Mouse (Mus musculus) cerebellum, adult (tissue): ENCODE results near the gene Cdc20.

Experiments
- ATAC-seq: cut with Nextera tagmentation; 2 replicates; pipeline ENCODE4 v1.9.2; 2017; ENCODE audit warnings: mild to moderate bottlenecking, moderate library complexity, mixed read lengths; ENCODE audit not compliant: insufficient number of reproducible peaks, low FRiP score, low TSS enrichment

Gene Cdc20

DNA sequence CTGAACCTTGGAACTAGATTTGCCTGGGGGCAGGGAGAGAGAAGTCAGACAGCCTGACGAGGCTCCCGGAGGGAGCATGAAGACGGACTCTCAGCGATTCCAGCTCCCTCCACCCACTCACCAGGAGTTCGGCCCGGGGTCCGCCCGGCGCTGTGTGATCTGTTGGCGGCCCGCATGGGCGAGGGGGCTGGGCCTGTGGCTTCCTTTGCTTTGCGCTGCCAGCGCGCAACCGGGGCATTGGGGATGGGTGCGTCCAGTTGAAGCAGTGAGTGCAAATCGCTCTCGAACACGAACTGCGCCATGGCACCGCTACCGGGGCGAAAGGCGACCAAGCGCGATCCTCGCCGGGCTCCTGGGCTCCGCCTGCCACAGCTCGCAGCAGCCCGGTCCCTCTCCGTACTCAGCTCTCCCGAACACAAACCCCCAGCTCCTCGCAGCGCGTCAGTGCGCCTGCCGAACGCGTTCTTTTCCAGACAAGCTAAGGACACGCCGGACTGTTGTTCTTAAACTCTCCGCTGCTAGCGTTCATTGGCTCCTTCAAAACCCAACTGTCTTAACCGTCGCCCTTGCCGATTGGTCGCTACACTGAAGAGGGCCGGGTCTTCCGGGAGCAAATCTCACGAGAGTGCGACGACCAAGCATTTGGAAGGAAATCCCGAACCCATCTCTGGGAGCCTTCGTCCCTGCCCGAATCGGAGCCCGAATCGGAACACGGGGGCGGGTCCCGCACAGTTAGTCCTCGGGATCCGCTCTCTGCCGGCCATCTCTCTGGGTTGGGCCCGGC is at the start of gene Cdc20:
Gene Cdc20 (minus strand): TSS at position 533 of the 784 bp plus-strand sequence.
- peak; percentile 95 for ATAC-seq

DNA sequence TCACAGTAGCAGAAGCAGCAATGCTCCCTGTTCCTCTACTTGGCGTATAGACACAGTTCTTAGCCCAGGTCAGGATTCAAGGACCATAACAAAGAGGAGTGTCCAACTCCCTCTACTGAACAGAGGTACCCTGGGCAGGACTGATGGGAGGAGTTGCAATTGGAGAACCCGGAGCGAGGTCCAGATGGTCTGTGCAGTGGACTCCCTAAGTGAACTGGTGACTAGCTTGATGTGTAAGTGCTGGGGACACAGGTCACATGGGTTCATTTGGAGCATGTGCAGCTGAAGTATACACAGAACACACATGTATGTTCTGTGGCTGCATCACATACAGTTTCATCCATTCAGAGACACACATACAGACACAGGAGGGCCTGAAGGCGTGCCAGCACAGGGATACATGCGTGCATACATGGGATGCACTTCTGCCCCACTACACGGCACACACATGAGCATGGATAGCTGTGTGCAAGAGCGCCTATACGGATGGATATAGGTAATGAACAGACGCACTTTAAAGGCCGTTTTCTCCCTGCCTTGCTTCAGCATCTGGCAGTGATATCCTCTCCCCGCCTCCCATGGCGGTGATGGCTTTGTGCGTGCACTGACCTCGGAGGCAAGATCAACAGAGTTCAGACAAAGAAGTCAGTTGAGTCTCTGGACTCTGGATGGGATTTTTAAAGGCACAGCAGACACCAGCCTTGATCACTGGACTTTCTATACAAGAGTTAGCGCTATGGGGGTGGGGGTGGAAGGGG is 39.8 kb upstream of the Cdc20 start:
- ATAC-seq = no peak

DNA sequence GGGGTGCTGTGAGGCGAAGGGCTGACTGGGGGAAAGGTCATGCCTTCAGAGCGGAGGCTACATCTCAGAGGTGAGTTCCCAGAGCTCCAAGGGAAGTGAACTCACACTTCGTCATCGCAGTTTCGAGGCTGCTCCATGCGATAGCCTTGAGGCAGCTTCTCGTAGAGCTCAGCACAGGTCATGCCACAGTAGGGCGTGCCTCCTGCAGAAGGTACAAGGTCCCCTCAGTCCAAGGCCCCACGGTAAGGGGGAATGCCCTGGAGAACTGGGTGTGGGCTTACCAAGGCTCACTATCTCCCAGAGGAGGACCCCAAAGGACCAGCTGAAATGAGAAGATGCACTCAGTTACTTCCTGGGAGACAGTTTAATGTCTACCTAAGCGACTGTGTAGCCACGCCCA is 35.5 kb upstream of the Cdc20 start:
- no peak for ATAC-seq

DNA sequence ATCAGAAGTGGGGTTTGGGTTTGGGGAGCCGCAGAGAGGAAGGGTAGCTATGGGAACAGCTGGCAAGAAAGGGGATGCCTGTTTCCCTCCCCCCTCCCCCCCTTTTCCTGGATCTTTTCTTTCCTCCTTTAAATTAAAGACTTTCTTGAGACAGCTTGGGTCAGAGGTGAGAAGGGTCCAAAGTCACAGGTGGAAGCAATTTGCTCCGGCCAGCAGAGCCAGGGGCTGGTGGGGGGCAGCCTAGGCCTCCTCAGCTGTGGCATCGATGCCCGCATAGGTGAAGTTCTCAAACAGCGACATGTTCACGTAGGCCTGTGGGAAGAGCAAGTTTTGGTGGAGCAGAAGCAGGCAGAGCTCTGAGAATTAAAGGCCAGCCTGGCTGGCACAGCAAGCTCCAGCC is 34.1 kb upstream of the Cdc20 start:
- ATAC-seq = no peak

- no peak for ATAC-seq
Observed at GRCm38 (mm10) chr4:118465697-118466163, 28.6 kb upstream of the Cdc20 start.

DNA sequence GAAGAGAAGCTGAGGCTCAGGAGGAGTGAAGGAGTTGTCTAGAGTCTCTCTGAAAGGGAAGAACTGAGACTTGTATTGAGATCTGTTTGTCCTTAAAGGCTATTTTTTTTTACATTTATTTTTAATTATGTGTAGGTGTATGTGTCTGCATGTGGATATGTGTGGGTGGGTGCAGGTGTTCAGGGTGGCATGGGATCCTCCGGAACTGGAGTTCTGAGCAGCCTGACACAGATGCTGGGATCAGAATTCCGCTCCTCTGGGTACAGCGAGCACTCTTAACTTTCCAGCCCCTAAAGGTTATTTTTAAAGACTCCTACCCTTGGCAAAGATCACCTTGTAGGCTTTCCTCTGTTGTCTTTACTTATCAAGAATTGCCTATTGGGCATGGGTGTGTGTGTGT is 27.8 kb upstream of the Cdc20 start:
- ATAC-seq = no peak

GRCm38 (mm10) chr4:118457345-118457975 is 20.3 kb upstream of the Cdc20 start, which contains the start of gene Mpl:
Gene Mpl, minus strand, starts transcription at chr4:118457513.
- ATAC-seq = no peak

- no peak for ATAC-seq
Observed at GRCm38 (mm10) chr4:118446415-118447153, 9.4 kb upstream of the Cdc20 start.

- ATAC-seq = no peak
Observed at GRCm38 (mm10) chr4:118445781-118446414, 8.7 kb upstream of the Cdc20 start.

GRCm38 (mm10) chr4:118445088-118445487 is 7.9 kb upstream of the Cdc20 start:
- ATAC-seq = no peak

- no peak for ATAC-seq
Observed at GRCm38 (mm10) chr4:118437829-118438253, 689 bp upstream of the Cdc20 start.

GRCm38 (mm10) chr4:118432332-118432731 is 4.8 kb downstream of the Cdc20 start:
- ATAC-seq = no peak

DNA sequence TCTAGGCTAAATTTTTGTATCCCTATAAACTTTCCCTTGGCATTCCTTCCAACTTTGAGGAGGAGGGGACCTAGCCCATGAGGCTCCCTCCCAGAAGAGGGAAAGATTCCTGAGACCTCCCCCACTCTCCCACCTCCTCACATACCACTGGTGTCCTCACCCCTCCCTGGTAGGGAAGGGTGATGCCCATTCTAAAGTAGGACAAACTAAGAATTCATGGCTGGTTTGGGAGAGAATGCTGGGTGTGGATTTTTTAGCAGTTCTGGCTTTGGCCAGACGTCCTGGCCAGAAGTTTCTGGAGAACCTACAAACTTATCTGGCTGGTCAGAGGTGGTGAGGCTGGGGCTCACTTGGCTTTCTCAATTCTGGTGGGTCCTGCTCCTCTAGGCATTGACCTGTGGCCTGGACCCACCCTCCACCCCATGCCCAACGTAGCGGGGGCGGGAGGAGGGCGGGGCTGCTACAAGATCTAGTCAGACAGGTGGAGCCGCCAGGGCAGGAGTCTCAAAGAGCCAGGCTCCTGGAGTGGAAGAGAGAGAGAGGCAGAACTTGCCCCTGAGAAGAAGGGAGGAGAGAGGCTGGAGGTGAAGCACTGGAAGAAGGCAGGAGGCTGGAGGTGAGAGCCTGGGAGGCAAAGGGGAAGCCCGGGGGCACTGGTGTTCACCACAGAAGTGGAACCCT is 7.8 kb downstream of the Cdc20 start:
- no peak for ATAC-seq

DNA sequence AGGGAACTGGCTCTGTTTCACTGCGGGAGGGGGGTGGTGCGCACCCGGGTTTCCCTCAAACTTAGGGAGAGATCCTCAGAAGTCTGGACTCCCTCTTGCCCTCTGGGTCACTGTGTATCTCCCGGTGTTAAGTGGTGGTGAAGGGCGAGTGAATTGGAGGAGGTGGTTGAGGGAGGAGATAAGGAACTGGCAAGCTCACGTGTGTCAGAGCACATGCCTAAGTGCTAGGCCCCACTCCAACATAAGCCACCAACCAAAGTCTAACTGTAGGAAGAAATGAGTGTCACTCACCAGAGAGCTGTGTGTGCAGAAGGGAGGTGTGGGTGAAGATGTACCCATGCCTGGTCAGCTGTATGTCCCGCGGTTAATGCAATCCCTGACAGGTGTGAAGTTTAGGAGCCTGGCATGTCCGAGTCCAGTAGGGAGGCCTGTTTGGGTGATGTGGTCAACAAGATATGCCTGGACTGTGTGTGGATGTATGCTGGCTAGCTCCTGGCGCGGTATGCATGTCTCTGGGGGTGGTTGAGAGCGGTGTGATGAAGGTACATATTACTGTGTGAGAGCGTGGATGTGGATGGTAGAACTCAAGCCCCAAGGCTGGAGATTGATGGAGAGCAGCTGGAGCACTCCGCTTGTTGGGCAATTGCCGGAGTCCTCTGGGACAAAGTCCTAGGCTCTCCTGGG is 8.5 kb downstream of the Cdc20 start:
- ATAC-seq = peak; percentile 16; the same call in 1 of the 2 replicates

- ATAC-seq = peak; percentile 45
Observed at GRCm38 (mm10) chr4:118427768-118428451, 9.2 kb downstream of the Cdc20 start, which contains the start of gene Elovl1. Gene Elovl1, plus strand, starts transcription at chr4:118428093.

DNA sequence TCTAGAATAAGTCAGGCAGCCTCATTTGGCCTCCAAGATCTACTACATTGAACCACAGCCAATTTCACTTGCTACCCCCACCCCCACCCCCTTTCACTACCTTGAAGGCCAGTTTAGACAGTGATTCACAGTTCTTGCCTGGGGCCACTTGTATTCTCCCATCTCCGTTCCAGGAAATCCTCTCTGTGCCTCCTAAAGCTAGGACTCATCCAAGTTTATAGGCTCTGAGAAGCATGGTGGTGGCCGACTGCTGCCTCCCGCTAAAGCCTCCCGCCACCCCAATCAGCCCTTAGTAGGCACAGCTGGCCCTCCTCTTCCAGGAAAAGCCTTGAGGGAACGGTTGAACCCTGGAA is 9.8 kb downstream of the Cdc20 start:
- no peak for ATAC-seq

DNA sequence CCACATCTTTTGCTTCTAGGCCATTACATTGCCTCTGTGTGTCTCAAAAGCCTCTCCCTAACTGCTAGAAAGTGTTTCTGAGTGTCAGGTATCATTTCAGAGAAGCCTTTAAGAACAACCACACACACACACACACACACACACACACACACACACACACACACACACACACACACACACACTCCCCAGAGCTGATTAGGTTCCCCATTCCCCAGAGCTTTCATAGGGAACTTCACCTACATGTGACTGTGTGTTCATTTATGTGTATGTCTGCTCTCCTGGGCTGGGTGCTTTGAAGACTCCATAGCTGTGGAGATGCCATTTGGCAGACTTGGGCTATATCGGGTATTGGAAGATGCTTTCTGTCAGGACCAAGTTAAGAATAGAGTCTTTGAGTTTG is 11.8 kb downstream of the Cdc20 start:
- no peak for ATAC-seq

- ATAC-seq = no peak
Observed at GRCm38 (mm10) chr4:118424541-118425160, 12.5 kb downstream of the Cdc20 start.
